Mouse (Mus musculus) embryonic stem cell, embryonic (primary cell): ENCODE measurements at regions not wholly inside any gene's neighbourhood (a gene's known extent, or its start where the extent isn't known, plus 50 kb on each side); places are given as distances from the start of the nearest gene placed in this dataset.

Source experiments
- CTCF ChIA-PET, 4 experiments: fragments of 300-600 bp in 2 of 4; fragments of 350-600 bp in 2 of 4; sonication (Branson Sonifier 250); formaldehyde crosslinking; loops; one replicate each; lab custom pipeline; 2022; ENCODE audit warnings: inconsistent platforms in 2 of 4; lab: Charles Lee
- POLR2A ChIA-PET, 4 experiments: fragments of 300-600 bp in 2 of 4; fragments of 350-600 bp in 2 of 4; sonication (Branson Sonifier 250); formaldehyde crosslinking; loops; one replicate each; lab custom pipeline; 2022; ENCODE audit warnings: antibody characterized with exemption in 4 of 4, inconsistent platforms in 1 of 4; lab: Charles Lee

- ChIA-PET CTCF (no interaction called here), POLR2A (no interaction called here)
These were observed 171.7 kb upstream of the Rbfox1 start for GRCm38 (mm10) chr16:5713476-5713875.

DNA sequence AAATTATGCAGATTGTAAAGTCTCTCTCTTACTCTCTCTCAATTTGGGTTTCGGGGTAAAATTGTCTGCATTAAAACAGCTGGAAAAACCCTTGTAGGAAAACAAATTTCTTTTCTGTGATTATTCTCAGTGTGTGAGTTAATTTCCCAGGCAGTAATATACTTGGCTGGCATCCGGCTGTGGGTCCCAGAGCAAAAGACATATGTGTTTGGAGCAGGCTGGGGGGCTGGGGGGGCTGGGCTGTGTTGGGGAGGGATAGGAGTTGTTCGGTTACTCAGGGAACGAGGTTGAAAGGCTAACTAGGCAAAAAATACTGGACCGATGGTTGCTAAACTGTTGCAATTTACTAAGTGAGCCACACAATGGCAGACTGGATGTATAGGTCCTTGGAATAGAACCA is 175.3 kb upstream of the Rbfox1 start:
- CTCF ChIA-PET = no interaction called here
- POLR2A ChIA-PET = interaction anchor here in 1 of 4 experiments (0.9 kb wide), 1 partner anchor 90 kb away, joined by 4 read pairs; no protein-coding TSS in a partner anchor

- CTCF ChIA-PET = interaction anchor here in 3 of 4 experiments (0.7 to 0.9 kb wide), 4 partner anchors 43 to 230 kb away, joined by 3 to 8 read pairs (median 4); no protein-coding TSS in a partner anchor
- POLR2A ChIA-PET = no interaction called here
These were observed 184.4 kb upstream of the Rbfox1 start for GRCm38 (mm10) chr16:5700731-5701255.

DNA sequence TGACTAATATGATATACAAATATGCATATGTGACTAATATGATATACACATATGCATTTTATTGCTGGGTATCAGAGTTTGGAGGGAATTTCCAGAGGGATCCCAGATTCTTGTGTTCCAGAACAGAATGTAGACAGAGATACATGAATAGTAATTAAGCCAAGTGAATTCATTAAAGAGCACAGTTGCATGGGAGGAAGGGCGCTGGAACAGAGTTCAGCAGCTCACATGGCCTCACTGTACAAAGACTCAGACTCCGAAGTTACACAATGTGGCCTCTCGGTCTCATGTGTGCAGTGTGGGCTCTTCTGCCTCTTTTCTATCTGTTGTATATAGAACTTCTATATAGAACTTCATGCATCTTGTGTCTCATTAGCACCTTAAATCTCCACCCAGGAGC is 196.8 kb upstream of the Rbfox1 start:
- CTCF ChIA-PET = no interaction called here
- POLR2A ChIA-PET = no interaction called here

GRCm38 (mm10) chr16:5673372-5673960 is 211.7 kb upstream of the Rbfox1 start:
- POLR2A ChIA-PET = no interaction called here
- CTCF ChIA-PET = no interaction called here

GRCm38 (mm10) chr16:5672871-5673270 is 212.3 kb upstream of the Rbfox1 start:
- ChIA-PET CTCF (interaction anchor here in 1 of 4 experiments (0.6 kb wide), 1 partner anchor 193 kb away, joined by 3 read pairs; no protein-coding TSS in a partner anchor), POLR2A (no interaction called here)

- POLR2A ChIA-PET = no interaction called here
These were observed 216.7 kb upstream of the Rbfox1 start for GRCm38 (mm10) chr16:5668403-5668967.

GRCm38 (mm10) chr16:5661918-5662317 is 223.2 kb upstream of the Rbfox1 start:
- CTCF ChIA-PET = no interaction called here
- POLR2A ChIA-PET = no interaction called here

More at GRCm38 (mm10) chr16:5668403-5668967, 216.7 kb upstream of the Rbfox1 start:
- CTCF ChIA-PET = no interaction called here

DNA sequence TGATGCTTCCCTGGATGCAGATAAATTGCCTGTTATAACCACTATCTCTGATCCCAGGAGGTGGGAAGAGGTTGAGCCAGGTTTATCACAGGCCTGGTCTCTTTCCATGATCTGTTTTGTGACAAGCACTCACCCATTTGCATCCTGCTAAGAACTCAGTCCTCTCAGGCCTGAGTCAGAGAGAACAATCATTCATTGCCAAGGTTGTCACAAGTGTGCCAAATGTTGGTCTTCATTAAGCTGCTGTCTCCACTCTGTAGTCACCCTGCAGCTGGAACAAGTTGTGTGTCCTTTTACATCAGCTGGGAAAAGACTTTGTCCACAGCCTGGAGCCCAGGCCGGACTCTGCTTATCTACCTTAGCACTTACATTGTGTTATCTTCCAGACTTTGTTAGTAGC is 233.6 kb upstream of the Rbfox1 start:
- ChIA-PET POLR2A (no interaction called here), CTCF (interaction anchor here in 1 of 4 experiments (0.5 kb wide), 1 partner anchor 71 kb away, joined by 3 read pairs; no protein-coding TSS in a partner anchor)

GRCm38 (mm10) chr16:5651002-5651401 is 234.2 kb upstream of the Rbfox1 start:
- CTCF ChIA-PET = interaction anchor here in 1 of 4 experiments (0.5 to 0.9 kb wide), 2 partner anchors 71 to 113 kb away, joined by 3 read pairs; no protein-coding TSS in a partner anchor
- POLR2A ChIA-PET = no interaction called here

- POLR2A ChIA-PET = no interaction called here
- CTCF ChIA-PET = no interaction called here
These were observed 245.2 kb upstream of the Rbfox1 start for GRCm38 (mm10) chr16:5639956-5640355.

GRCm38 (mm10) chr16:5629996-5630395 is 255.2 kb upstream of the Rbfox1 start:
- CTCF ChIA-PET = interaction anchor here in 1 of 4 experiments (0.6 kb wide), 1 partner anchor 324 kb away, joined by 3 read pairs; no protein-coding TSS in a partner anchor
- POLR2A ChIA-PET = no interaction called here

- ChIA-PET POLR2A (interaction anchor here in 1 of 4 experiments (0.7 kb wide), 1 partner anchor 288 kb away, joined by 3 read pairs; no protein-coding TSS in a partner anchor), CTCF (no interaction called here)
These were observed 257.2 kb upstream of the Rbfox1 start for GRCm38 (mm10) chr16:5627910-5628309.

GRCm38 (mm10) chr16:5627117-5627909 is 257.8 kb upstream of the Rbfox1 start:
- CTCF ChIA-PET = no interaction called here

GRCm38 (mm10) chr16:5625159-5625558 is 260.0 kb upstream of the Rbfox1 start:
- ChIA-PET POLR2A (interaction anchor here in 1 of 4 experiments (0.6 kb wide), 1 partner anchor 412 kb away, joined by 3 read pairs; no protein-coding TSS in a partner anchor), CTCF (interaction anchor here in 1 of 4 experiments (0.6 kb wide), 1 partner anchor 109 kb away, joined by 3 read pairs; no protein-coding TSS in a partner anchor)

More at GRCm38 (mm10) chr16:5627117-5627909, 257.8 kb upstream of the Rbfox1 start:
- POLR2A ChIA-PET = interaction anchor here in 1 of 4 experiments (0.7 kb wide), 1 partner anchor 288 kb away, joined by 3 read pairs; no protein-coding TSS in a partner anchor

- CTCF ChIA-PET = no interaction called here
- POLR2A ChIA-PET = no interaction called here
These were observed 264.6 kb upstream of the Rbfox1 start for GRCm38 (mm10) chr16:5620566-5620965.

- POLR2A ChIA-PET = no interaction called here
- CTCF ChIA-PET = interaction anchor here in 1 of 4 experiments (0.8 kb wide), 1 partner anchor 12 kb away, joined by 3 read pairs; no protein-coding TSS in a partner anchor
These were observed 268.8 kb upstream of the Rbfox1 start for GRCm38 (mm10) chr16:5616356-5616755.

GRCm38 (mm10) chr16:5595359-5595758 is 289.8 kb upstream of the Rbfox1 start:
- POLR2A ChIA-PET = no interaction called here

DNA sequence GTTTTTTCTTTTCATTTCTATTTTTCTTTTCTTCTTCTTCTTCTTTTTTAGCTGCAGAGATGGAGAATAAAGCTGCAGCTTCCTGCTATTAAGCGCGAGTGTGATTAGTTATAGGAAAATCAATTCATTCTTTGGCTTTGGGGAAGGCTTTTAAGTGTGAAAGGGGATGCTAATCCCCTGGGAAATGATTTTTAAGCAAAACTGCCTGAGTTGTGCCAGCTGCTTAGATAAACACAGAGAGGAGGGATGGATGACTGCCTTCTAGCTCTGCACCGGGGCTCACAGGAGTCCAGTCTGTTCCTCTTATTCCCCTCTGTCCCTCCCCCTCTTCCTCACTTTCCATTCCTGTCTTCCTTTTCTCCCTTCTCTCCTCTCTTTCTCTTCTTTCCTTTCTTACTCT is 306.8 kb upstream of the Rbfox1 start:
- ChIA-PET CTCF (no interaction called here), POLR2A (no interaction called here)

More at GRCm38 (mm10) chr16:5595359-5595758, 289.8 kb upstream of the Rbfox1 start:
- CTCF ChIA-PET = no interaction called here
